Mouse (Mus musculus): ENCODE data around the gene Tle4.

Gene Tle4

GRCm38 (mm10) chr19:14416845-14417244, 181.0 kb downstream of the Tle4 start:
- in situ Hi-C loops (cut with MboI; ENCODE audit: low sequenced_read_pairs) = no loop called here

- in situ Hi-C loops (cut with MboI; ENCODE audit: low sequenced_read_pairs) = no loop called here
Measured at GRCm38 (mm10) chr19:14415996-14416395, 181.9 kb downstream of the Tle4 start.

GRCm38 (mm10) chr19:14414957-14415356, 182.9 kb downstream of the Tle4 start:
- in situ Hi-C loops (cut with MboI; ENCODE audit: low sequenced_read_pairs) = no loop called here

- in situ Hi-C loops (cut with MboI; ENCODE audit: low sequenced_read_pairs) = no loop called here
Measured at GRCm38 (mm10) chr19:14406603-14407002, 191.2 kb downstream of the Tle4 start.

Data from CH12F3 (cell line).